Mouse (Mus musculus) monocyte, adult 2 months (primary cell): Measurements from ENCODE around the gene Usp7.

Source experiments
- DNase-seq, 2 experiments: peaks; one replicate each; pipeline ENCODE4 v3.0.0; 2022; ENCODE audit warnings: low spot score in 2 of 2, low read depth in 1 of 2

Usp7 gene

GRCm38 (mm10) chr16:8725807-8726206 lies 66.3 kb downstream of the Usp7 start:
- DNase-seq: no peak

GRCm38 (mm10) chr16:8724031-8724430 lies 68.1 kb downstream of the Usp7 start:
- no peak for DNase-seq

- no peak for DNase-seq
Observed at GRCm38 (mm10) chr16:8720447-8720846, 71.7 kb downstream of the Usp7 start.

GRCm38 (mm10) chr16:8717744-8718143 lies 74.4 kb downstream of the Usp7 start:
- no peak for DNase-seq

GRCm38 (mm10) chr16:8716300-8716699 lies 75.8 kb downstream of the Usp7 start:
- DNase-seq: no peak

GRCm38 (mm10) chr16:8715513-8716080 lies 76.5 kb downstream of the Usp7 start:
- no peak for DNase-seq

- DNase-seq: no peak
Observed at GRCm38 (mm10) chr16:8714851-8715250, 77.3 kb downstream of the Usp7 start.

GRCm38 (mm10) chr16:8711998-8712397 lies 80.1 kb downstream of the Usp7 start:
- no peak for DNase-seq

- no peak for DNase-seq
Observed at GRCm38 (mm10) chr16:8700586-8700985, 91.5 kb downstream of the Usp7 start.

- DNase-seq: no peak
Observed at GRCm38 (mm10) chr16:8699556-8699955, 92.6 kb downstream of the Usp7 start.

- no peak for DNase-seq
Observed at GRCm38 (mm10) chr16:8691206-8691605, 100.9 kb downstream of the Usp7 start.

- no peak for DNase-seq
Observed at GRCm38 (mm10) chr16:8689979-8690656, 102.0 kb downstream of the Usp7 start.

GRCm38 (mm10) chr16:8687559-8688112 lies 104.5 kb downstream of the Usp7 start:
- DNase-seq: no peak

- no peak for DNase-seq
Observed at GRCm38 (mm10) chr16:8686871-8687535, 105.1 kb downstream of the Usp7 start.

GRCm38 (mm10) chr16:8686121-8686870 lies 105.8 kb downstream of the Usp7 start:
- DNase-seq: peak; percentile 42 to 52

- no peak for DNase-seq
Observed at GRCm38 (mm10) chr16:8685087-8685486, 107.0 kb downstream of the Usp7 start.

- no peak for DNase-seq
Observed at GRCm38 (mm10) chr16:8680470-8680869, 111.6 kb downstream of the Usp7 start, which contains the start of gene Gm5767. Gm5767 (plus strand) TSS chr16:8680770.

- DNase-seq: no peak
Observed at GRCm38 (mm10) chr16:8679780-8680179, 112.3 kb downstream of the Usp7 start.

GRCm38 (mm10) chr16:8678676-8679075 lies 113.4 kb downstream of the Usp7 start:
- no peak for DNase-seq

GRCm38 (mm10) chr16:8678035-8678434 lies 114.1 kb downstream of the Usp7 start:
- DNase-seq: no peak

GRCm38 (mm10) chr16:8676800-8677199 lies 115.3 kb downstream of the Usp7 start:
- peak in 1 of 2 experiments; percentile 33 for DNase-seq
